Mouse (Mus musculus) ES-Bruce4 (cell line): ENCODE results near the gene Lctl.
"Not testable (repeated sequence)": the region's sequence is repeated elsewhere in the genome, so short reads cannot be mapped to it uniquely, and the experiment has no call there.

Experiments used
- CTCF ChIP-seq: IDR thresholded peaks from one replicate; pipeline ENCODE4 v1.8.1; 2011; ENCODE audit warnings: low read depth, low read length
- EP300 ChIP-seq: IDR thresholded peaks from 2 replicates; pipeline ENCODE4 v1.6.1; 2011; ENCODE audit warnings: low read depth, low read length; ENCODE audit not compliant: insufficient read depth
- POLR2A ChIP-seq: IDR thresholded peaks from one replicate; pipeline ENCODE4 v1.8.1; 2011; ENCODE audit warnings: low read length; ENCODE audit not compliant: insufficient read depth

GRCm38 (mm10) chr9:64138896-64139295 lies 21.9 kb downstream of the Lctl start:
- TF ChIP-seq POLR2A, EP300: not testable (repeated sequence)
- peak; percentile 53 for TF ChIP-seq CTCF
